Mouse (Mus musculus) spleen, adult 2 months (tissue): ENCODE data around the gene Dupd1.
A peak's percentile ranks its signal among the peaks of the same experiment; 100 is the strongest.

Experiments
- CTCF ChIP-seq: fragments of 200-500 bp; IDR thresholded peaks from 2 replicates; pipeline ENCODE4 v1.5.1; 2011; ENCODE audit warnings: mild to moderate bottlenecking, inconsistent platforms; ENCODE audit not compliant: insufficient read depth, insufficient read length, insufficient replicate concordance; ENCODE audit errors: extremely low read depth
- POLR2A ChIP-seq: fragments of 200-500 bp; IDR thresholded peaks from 2 replicates; pipeline ENCODE4 v1.6.1; 2011; ENCODE audit warnings: low read depth, low read length, inconsistent platforms

DNA sequence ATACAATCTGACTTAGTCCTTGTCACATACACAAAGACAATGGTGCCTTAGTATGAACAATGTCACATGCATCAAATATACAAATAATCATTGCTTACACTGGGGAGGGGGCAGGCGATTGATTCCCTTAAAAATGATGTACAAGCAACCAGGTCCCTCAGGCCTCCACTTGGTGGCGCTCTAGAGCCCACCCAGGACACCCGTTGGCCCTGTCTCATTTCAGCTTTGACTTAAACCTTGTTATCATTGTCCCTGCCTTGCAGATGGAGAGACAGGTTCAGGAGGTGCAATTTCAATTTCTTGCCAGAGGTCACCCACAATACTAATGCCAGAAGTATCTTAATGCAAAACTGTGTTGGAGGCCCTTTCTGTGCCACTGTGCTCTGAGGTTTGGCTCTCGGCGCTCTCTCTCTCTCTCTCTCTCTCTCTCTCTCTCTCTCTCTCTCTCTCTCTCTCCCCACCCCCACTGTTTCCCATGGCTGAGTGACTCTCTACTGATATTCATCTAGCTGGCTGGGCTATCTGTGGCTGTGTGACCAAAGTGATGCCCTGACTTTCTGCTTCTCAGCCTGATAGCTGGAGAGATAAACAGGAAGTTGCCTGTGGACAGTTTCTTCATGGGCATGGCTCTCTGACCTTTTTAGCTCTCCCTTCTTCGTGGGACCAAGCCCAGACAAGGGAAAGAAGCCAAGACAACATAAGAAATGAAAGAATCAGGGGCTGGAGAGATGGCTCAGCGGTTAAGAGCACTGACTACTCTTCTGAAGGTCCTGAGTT is 35.7 kb downstream of the Dupd1 start:
- TF ChIP-seq CTCF (peak; percentile 76; the same call in 1 of the 2 replicates), POLR2A (no peak)
